Mouse (Mus musculus): Measurements from ENCODE around the gene Dlgap1. TPM values are rescaled to one million over a fixed set of nuclear protein-coding genes. Genes with fewer than 3 reads are reported as not detected.

Dlgap1 gene
- polyA plus RNA-seq, 1 experiment from 2014 or later = 0.08 TPM

- no peak for ATAC-seq
Observed at GRCm38 (mm10) chr17:70020376-70020775, 51.5 kb downstream of the Dlgap1 start.

GRCm38 (mm10) chr17:70022618-70023017 is 53.7 kb downstream of the Dlgap1 start:
- Histone ChIP-seq H3K27me3 (replicated peaks) (no peaks in the 10 kb centered on the region), H3K27ac (no peak overlapping the region), H3K9me3 (replicated peaks) (no peaks in the 10 kb centered on the region), H3K36me3 (no peaks in the 10 kb centered on the region), H3K4me2 (no peak overlapping the region), H3K9ac (no peak overlapping the region), H3K4me1 (no peaks in the 10 kb centered on the region), H3K4me3 (no peak overlapping the region)
- 47% methylated on average over 2 of the region's 2 CpGs for WGBS (ENCODE audit: insufficient replicate concordance)
- no peak for ATAC-seq

More at GRCm38 (mm10) chr17:70020376-70020775, 51.5 kb downstream of the Dlgap1 start:
- no peaks in the 10 kb centered on the region for H3K27me3 ChIP-seq (replicated peaks)
- no peaks in the 10 kb centered on the region for H3K36me3 ChIP-seq
- H3K4me2 ChIP-seq = no peak overlapping the region
- no peak overlapping the region for H3K27ac ChIP-seq
- H3K4me1 ChIP-seq = no peaks in the 10 kb centered on the region
- no peak overlapping the region for H3K4me3 ChIP-seq
- no peaks in the 10 kb centered on the region for H3K9me3 ChIP-seq (replicated peaks)
- H3K9ac ChIP-seq = no peak overlapping the region
- 49% methylated on average over 4 of the region's 4 CpGs for WGBS (ENCODE audit: insufficient replicate concordance)

GRCm38 (mm10) chr17:70034862-70035261 is 66.0 kb downstream of the Dlgap1 start:
- Histone ChIP-seq H3K27ac (no peak overlapping the region), H3K4me1 (no peaks in the 10 kb centered on the region), H3K9me3 (replicated peaks) (no peaks in the 10 kb centered on the region), H3K27me3 (replicated peaks) (no peaks in the 10 kb centered on the region), H3K4me3 (no peak overlapping the region), H3K36me3 (no peaks in the 10 kb centered on the region), H3K9ac (no peak overlapping the region), H3K4me2 (no peak overlapping the region)
- 53% methylated on average over 2 of the region's 2 CpGs for WGBS (ENCODE audit: insufficient replicate concordance)
- no peak for ATAC-seq

GRCm38 (mm10) chr17:70040751-70041430 is 72.0 kb downstream of the Dlgap1 start:
- 55% methylated on average over 7 of the region's 7 CpGs for WGBS (ENCODE audit: insufficient replicate concordance)
- Histone ChIP-seq H3K9me3 (replicated peaks) (no peaks in the 10 kb centered on the region), H3K9ac (no peak overlapping the region), H3K4me3 (no peak overlapping the region), H3K4me2 (no peak overlapping the region), H3K27ac (no peak overlapping the region), H3K4me1 (no peaks in the 10 kb centered on the region), H3K36me3 (no peaks in the 10 kb centered on the region), H3K27me3 (replicated peaks) (no peaks in the 10 kb centered on the region)
- no peak for ATAC-seq

- Histone ChIP-seq H3K4me1 (no peaks in the 10 kb centered on the region), H3K27me3 (replicated peaks) (no peaks in the 10 kb centered on the region), H3K9ac (no peak overlapping the region), H3K4me2 (no peak overlapping the region), H3K36me3 (no peaks in the 10 kb centered on the region), H3K4me3 (no peak overlapping the region), H3K9me3 (replicated peaks) (no peaks in the 10 kb centered on the region), H3K27ac (no peak overlapping the region)
- no peak for ATAC-seq
- WGBS (ENCODE audit: insufficient replicate concordance) = 63% methylated on average over 6 of the region's 6 CpGs
Observed at GRCm38 (mm10) chr17:70068281-70068680, 99.4 kb downstream of the Dlgap1 start.

- Histone ChIP-seq H3K9me3 (replicated peaks) (no peaks in the 10 kb centered on the region), H3K27me3 (replicated peaks) (no peaks in the 10 kb centered on the region), H3K27ac (no peak overlapping the region), H3K36me3 (no peaks in the 10 kb centered on the region), H3K4me1 (no peaks in the 10 kb centered on the region), H3K4me2 (no peak overlapping the region), H3K4me3 (no peak overlapping the region), H3K9ac (no peak overlapping the region)
- ATAC-seq = no peak
- 72% methylated on average over 2 of the region's 2 CpGs for WGBS (ENCODE audit: insufficient replicate concordance)
Observed at GRCm38 (mm10) chr17:70072066-70072465, 103.2 kb downstream of the Dlgap1 start.

GRCm38 (mm10) chr17:70088220-70088619 is 119.3 kb downstream of the Dlgap1 start:
- ATAC-seq = no peak
- no peak overlapping the region for H3K4me2 ChIP-seq
- 76% methylated on average over 4 of the region's 4 CpGs for WGBS (ENCODE audit: insufficient replicate concordance)
- no peaks in the 10 kb centered on the region for H3K9me3 ChIP-seq (replicated peaks)
- H3K4me1 ChIP-seq = no peaks in the 10 kb centered on the region
- no peak overlapping the region for H3K4me3 ChIP-seq
- H3K36me3 ChIP-seq = no peaks in the 10 kb centered on the region
- H3K27me3 ChIP-seq (replicated peaks) = no peaks in the 10 kb centered on the region
- H3K27ac ChIP-seq = no peak overlapping the region
- H3K9ac ChIP-seq = no peak overlapping the region

GRCm38 (mm10) chr17:70090737-70091136 is 121.9 kb downstream of the Dlgap1 start:
- Histone ChIP-seq H3K27ac (no peak overlapping the region), H3K4me3 (no peak overlapping the region)
- WGBS (ENCODE audit: insufficient replicate concordance) = 53% methylated on average over 2 of the region's 2 CpGs

GRCm38 (mm10) chr17:70129151-70129550 is 160.3 kb downstream of the Dlgap1 start:
- Histone ChIP-seq H3K4me2 (no peak overlapping the region), H3K36me3 (no peaks in the 10 kb centered on the region), H3K27me3 (replicated peaks) (no peaks in the 10 kb centered on the region), H3K27ac (no peak overlapping the region), H3K9me3 (replicated peaks) (no peaks in the 10 kb centered on the region), H3K9ac (no peak overlapping the region), H3K4me1 (no peaks in the 10 kb centered on the region), H3K4me3 (no peak overlapping the region)
- WGBS (ENCODE audit: insufficient replicate concordance) = 60% methylated on average over 2 of the region's 2 CpGs
- no peak for ATAC-seq

More at GRCm38 (mm10) chr17:70090737-70091136, 121.9 kb downstream of the Dlgap1 start:
- Histone ChIP-seq H3K4me1 (no peaks in the 10 kb centered on the region), H3K9ac (no peak overlapping the region), H3K36me3 (no peaks in the 10 kb centered on the region), H3K9me3 (replicated peaks) (no peaks in the 10 kb centered on the region), H3K4me2 (no peak overlapping the region), H3K27me3 (replicated peaks) (no peaks in the 10 kb centered on the region)
- no peak for ATAC-seq

- no peaks in the 10 kb centered on the region for H3K27me3 ChIP-seq (replicated peaks)
- ATAC-seq = no peak
- no peak overlapping the region for H3K4me2 ChIP-seq
- no peak overlapping the region for H3K4me3 ChIP-seq
- no peak overlapping the region for H3K9ac ChIP-seq
- H3K9me3 ChIP-seq (replicated peaks) = no peaks in the 10 kb centered on the region
- 70% methylated on average over 2 of the region's 2 CpGs for WGBS (ENCODE audit: insufficient replicate concordance)
- H3K27ac ChIP-seq = no peak overlapping the region
- H3K36me3 ChIP-seq = no peaks in the 10 kb centered on the region
- no peaks in the 10 kb centered on the region for H3K4me1 ChIP-seq
Observed at GRCm38 (mm10) chr17:70169831-70170230, 201.0 kb downstream of the Dlgap1 start.

GRCm38 (mm10) chr17:70172500-70173036 is 203.7 kb downstream of the Dlgap1 start:
- no peak overlapping the region for H3K27ac ChIP-seq
- no peak for ATAC-seq
- H3K9ac ChIP-seq = no peak overlapping the region
- no peaks in the 10 kb centered on the region for H3K27me3 ChIP-seq (replicated peaks)
- 68% methylated on average over 9 of the region's 9 CpGs for WGBS (ENCODE audit: insufficient replicate concordance)
- H3K4me3 ChIP-seq = no peak overlapping the region
- no peak overlapping the region for H3K4me2 ChIP-seq
- H3K9me3 ChIP-seq (replicated peaks) = no peaks in the 10 kb centered on the region
- H3K4me1 ChIP-seq = no peaks in the 10 kb centered on the region
- no peaks in the 10 kb centered on the region for H3K36me3 ChIP-seq

- Histone ChIP-seq H3K4me1 (no peaks in the 10 kb centered on the region), H3K4me3 (no peak overlapping the region), H3K36me3 (no peaks in the 10 kb centered on the region), H3K9me3 (replicated peaks) (no peaks in the 10 kb centered on the region), H3K27me3 (replicated peaks) (no peaks in the 10 kb centered on the region), H3K9ac (no peak overlapping the region), H3K4me2 (no peak overlapping the region), H3K27ac (no peak overlapping the region)
- 74% methylated on average over 6 of the region's 6 CpGs for WGBS (ENCODE audit: insufficient replicate concordance)
- ATAC-seq = no peak
Observed at GRCm38 (mm10) chr17:70173916-70174315, 205.0 kb downstream of the Dlgap1 start.

- Histone ChIP-seq H3K27ac (no peak overlapping the region), H3K9me3 (replicated peaks) (0 out of 2 replicates have a peak, but pooled peaks cover 9% of the 10 kb centered on the region), H3K27me3 (replicated peaks) (no peaks in the 10 kb centered on the region), H3K4me2 (no peak overlapping the region), H3K4me3 (no peak overlapping the region), H3K36me3 (no peaks in the 10 kb centered on the region), H3K9ac (no peak overlapping the region), H3K4me1 (no peaks in the 10 kb centered on the region)
- WGBS (ENCODE audit: insufficient replicate concordance) = 78% methylated on average over 6 of the region's 6 CpGs
- no peak for ATAC-seq
Observed at GRCm38 (mm10) chr17:70191228-70191627, 222.4 kb downstream of the Dlgap1 start.
